Mouse (Mus musculus): ENCODE data around the gene Ccdc12. TPM values are rescaled to one million over a fixed set of nuclear protein-coding genes. Genes with fewer than 3 reads are reported as not detected.

Ccdc12 gene
- polyA plus RNA-seq, 1 experiment from 2014 or later: 122 TPM

DNA sequence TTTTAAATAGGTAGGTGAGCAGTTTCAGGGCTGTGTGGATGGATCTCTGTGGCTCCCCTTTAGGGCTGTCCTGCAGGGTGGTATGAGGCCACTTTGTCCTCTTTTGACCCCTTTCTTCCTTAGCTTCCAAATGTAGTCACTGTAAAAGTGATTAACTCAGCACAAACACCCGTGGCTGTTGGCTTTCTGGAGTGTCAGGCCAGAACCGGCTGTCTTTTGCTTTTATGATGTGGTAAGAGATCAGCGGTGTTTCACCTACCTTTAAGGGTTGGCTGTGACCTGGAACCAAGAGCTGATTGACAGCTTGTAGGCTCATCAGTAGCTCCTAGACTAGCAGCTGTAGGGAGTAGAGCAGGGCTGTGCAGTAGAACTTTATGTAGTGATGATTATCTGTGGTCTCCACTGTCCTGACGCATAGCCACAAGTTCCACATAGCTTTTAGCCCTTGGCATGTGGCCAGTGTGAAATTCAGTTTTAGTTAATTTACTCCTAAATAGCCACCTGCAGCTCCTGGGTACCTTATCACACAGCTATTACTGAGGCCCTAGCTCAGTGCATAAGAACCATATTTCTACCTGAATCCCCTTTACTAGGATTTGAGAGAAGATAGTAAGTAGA is 11.0 kb downstream of the Ccdc12 start:
- peaks cover 15% of the 10 kb centered on the region for H3K4me1 ChIP-seq (replicated peaks; ENCODE audit: control insufficient read depth, insufficient read depth, low read length)
- no peak for ATAC-seq
- H3K9me3 ChIP-seq (ENCODE audit: control insufficient read depth): no peaks in the 10 kb centered on the region
- H3K4me2 ChIP-seq (replicated peaks; ENCODE audit: low read depth): no peak overlapping the region
- no peak overlapping the region for H3K9ac ChIP-seq (ENCODE audit: low read depth, low read length)
- H3K27ac ChIP-seq (ENCODE audit: low read depth, low read length): no peak overlapping the region
- no peaks in the 10 kb centered on the region; the same call in 1 of the 2 replicates for H3K36me3 ChIP-seq (ENCODE audit: control insufficient read depth, insufficient read depth)
- no peak for TF ChIP-seq CTCF (IDR thresholded peaks at IDR 0.05; ENCODE audit: low read depth)
- 37% methylated on average over 4 of the region's 4 CpGs for WGBS
- H3K4me3 ChIP-seq (ENCODE audit: low read depth, low read length): no peak overlapping the region
- H3K27me3 ChIP-seq (replicated peaks; ENCODE audit: control insufficient read depth, insufficient read depth, low read length): no peaks in the 10 kb centered on the region

DNA sequence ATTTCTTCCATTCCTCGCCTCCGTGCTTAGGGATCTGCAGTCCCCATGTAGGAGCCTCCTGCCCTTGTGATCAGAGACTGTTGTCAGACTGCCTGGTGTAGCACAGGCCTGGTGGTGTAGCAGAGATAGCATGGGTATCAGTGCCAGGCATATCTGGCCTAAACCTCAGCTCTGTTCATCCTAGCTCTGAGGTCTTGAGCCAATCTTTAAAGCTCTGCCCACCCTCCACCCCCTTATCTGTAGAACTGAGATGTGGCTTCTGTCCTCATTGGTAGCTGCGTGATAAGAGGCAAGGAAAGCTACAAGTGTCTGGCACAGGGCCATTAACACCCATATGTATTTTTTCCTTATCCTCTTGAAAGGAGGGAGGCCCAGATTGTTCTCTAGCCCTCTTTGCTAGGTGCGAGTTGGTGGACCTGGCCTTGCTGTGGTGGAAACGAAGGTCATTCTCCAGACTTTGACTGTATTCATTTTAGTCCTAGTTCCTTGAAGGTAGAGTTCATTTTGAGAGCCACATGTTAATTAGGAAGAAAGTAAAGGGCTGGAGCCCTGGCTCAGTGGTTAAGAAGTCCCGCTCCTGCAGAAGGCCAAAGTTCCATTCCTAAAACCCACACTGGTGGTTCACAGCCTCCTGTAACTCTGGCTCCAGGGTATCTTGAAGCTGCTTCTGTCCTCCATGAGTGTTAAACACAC is 12.4 kb downstream of the Ccdc12 start:
- ATAC-seq: no peak
- peaks cover 15% of the 10 kb centered on the region for H3K4me1 ChIP-seq (replicated peaks; ENCODE audit: control insufficient read depth, insufficient read depth, low read length)

GRCm38 (mm10) chr9:110669785-110670184 is 13.5 kb downstream of the Ccdc12 start:
- H3K4me1 ChIP-seq (replicated peaks; ENCODE audit: control insufficient read depth, insufficient read depth, low read length): peaks cover 15% of the 10 kb centered on the region
- whole genome bisulfite sequencing: 80% methylated on average over 5 of the region's 5 CpGs
- no peak overlapping the region for H3K4me2 ChIP-seq (replicated peaks; ENCODE audit: low read depth)
- H3K27me3 ChIP-seq (replicated peaks; ENCODE audit: control insufficient read depth, insufficient read depth, low read length): no peaks in the 10 kb centered on the region
- 0 out of 2 replicates have a peak, but pooled peaks cover 4% of the 10 kb centered on the region for H3K36me3 ChIP-seq (ENCODE audit: control insufficient read depth, insufficient read depth)
- H3K9me3 ChIP-seq (ENCODE audit: control insufficient read depth): no peaks in the 10 kb centered on the region
- ATAC-seq: no peak
- H3K4me3 ChIP-seq (ENCODE audit: low read depth, low read length): no peak overlapping the region
- no peak overlapping the region for H3K27ac ChIP-seq (ENCODE audit: low read depth, low read length)
- TF ChIP-seq CTCF (IDR thresholded peaks at IDR 0.05; ENCODE audit: low read depth): no peak
- no peak overlapping the region for H3K9ac ChIP-seq (ENCODE audit: low read depth, low read length)

More for the DNA sequence above, 12.4 kb downstream of the Ccdc12 start:
- Histone ChIP-seq H3K9me3 (ENCODE audit: control insufficient read depth) (no peaks in the 10 kb centered on the region), H3K9ac (ENCODE audit: low read depth, low read length) (no peak overlapping the region), H3K4me3 (ENCODE audit: low read depth, low read length) (no peak overlapping the region), H3K4me2 (replicated peaks; ENCODE audit: low read depth) (no peak overlapping the region), H3K27me3 (replicated peaks; ENCODE audit: control insufficient read depth, insufficient read depth, low read length) (no peaks in the 10 kb centered on the region), H3K36me3 (ENCODE audit: control insufficient read depth, insufficient read depth) (no peaks in the 10 kb centered on the region), H3K27ac (ENCODE audit: low read depth, low read length) (no peak overlapping the region)
- no peak for TF ChIP-seq CTCF (IDR thresholded peaks at IDR 0.05; ENCODE audit: low read depth)
- 45% methylated on average over 6 of the region's 6 CpGs for WGBS

DNA sequence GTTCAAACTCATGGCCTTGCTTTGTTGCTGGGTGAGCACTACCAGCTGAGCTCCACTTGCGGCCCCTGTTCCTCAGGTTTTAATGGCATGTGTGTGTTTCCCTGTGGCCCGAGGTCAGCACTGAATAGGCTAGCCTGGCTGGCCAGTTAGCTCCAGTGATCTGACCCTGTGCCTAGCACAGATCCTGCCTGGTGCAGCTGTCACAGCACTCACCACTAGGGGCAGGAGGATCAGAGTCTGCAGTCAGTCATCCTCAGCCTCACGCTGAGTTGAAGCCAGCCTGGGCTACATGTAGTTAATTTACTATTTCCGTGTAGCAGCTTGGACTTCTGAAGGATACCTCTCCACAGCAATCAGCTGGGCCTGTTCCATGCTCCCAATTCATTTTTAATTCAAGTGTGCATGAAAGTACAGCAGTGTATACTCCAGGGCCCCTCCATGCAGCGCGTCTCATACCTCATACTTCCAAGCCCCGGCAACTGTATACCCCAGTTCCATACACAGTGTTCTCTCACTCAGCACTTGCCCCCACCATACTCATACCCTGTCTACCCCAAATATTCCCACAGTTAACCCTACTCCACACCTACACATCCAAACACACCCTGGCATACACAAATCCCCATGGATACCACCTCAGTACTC is 16.3 kb downstream of the Ccdc12 start:
- TF ChIP-seq CTCF (IDR thresholded peaks at IDR 0.05; ENCODE audit: low read depth): peak; percentile 81
- peak; percentile 44; the same call in 1 of the 2 replicates for ATAC-seq
- no peaks in the 10 kb centered on the region for H3K27me3 ChIP-seq (replicated peaks; ENCODE audit: control insufficient read depth, insufficient read depth, low read length)
- no peak overlapping the region for H3K9ac ChIP-seq (ENCODE audit: low read depth, low read length)
- H3K36me3 ChIP-seq (ENCODE audit: control insufficient read depth, insufficient read depth): peaks cover 4% of the 10 kb centered on the region; the same call in 1 of the 2 replicates
- no peak overlapping the region for H3K27ac ChIP-seq (ENCODE audit: low read depth, low read length)
- 55% methylated on average over 7 of the region's 7 CpGs for WGBS
- H3K4me1 ChIP-seq (replicated peaks; ENCODE audit: control insufficient read depth, insufficient read depth, low read length): 0 out of 2 replicates have a peak, but pooled peaks cover 5% of the 10 kb centered on the region
- no peak overlapping the region for H3K4me2 ChIP-seq (replicated peaks; ENCODE audit: low read depth)
- H3K4me3 ChIP-seq (ENCODE audit: low read depth, low read length): no peak overlapping the region
- no peaks in the 10 kb centered on the region for H3K9me3 ChIP-seq (ENCODE audit: control insufficient read depth)

DNA sequence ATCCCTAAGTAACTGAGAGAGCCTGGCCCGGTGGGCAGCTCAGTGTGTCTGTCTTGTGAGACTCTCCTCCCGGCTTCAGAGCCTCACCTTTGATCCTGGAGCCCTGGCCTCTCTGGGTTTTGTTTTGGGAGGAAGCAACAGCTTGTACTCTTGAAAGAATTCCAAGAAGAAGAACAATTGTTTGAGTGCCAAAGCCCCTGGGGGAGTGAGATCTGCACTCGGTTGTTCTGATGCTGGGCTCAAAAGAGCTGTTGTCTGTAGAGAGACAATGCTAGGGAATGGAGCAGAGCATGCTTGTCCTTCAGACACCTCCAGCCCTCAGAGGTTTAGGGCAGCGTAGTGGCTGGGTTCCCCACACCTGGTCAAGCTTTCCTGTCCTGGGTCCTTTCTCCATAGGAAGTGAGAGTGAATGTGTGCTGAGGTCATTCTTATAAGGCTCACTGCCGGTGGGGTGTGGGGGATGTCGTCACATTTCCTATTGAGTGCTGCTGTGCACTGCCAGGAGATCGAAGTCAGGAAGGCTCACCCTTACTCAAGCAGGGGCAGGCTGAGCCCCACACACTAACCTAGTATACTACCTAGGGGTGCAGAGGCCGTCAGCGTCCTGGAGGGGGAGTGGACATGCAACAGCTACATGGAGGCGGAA is 16.9 kb downstream of the Ccdc12 start:
- Histone ChIP-seq H3K4me1 (replicated peaks; ENCODE audit: control insufficient read depth, insufficient read depth, low read length) (0 out of 2 replicates have a peak, but pooled peaks cover 2% of the 10 kb centered on the region), H3K27me3 (replicated peaks; ENCODE audit: control insufficient read depth, insufficient read depth, low read length) (no peaks in the 10 kb centered on the region), H3K36me3 (ENCODE audit: control insufficient read depth, insufficient read depth) (peaks cover 4% of the 10 kb centered on the region; the same call in 1 of the 2 replicates), H3K9me3 (ENCODE audit: control insufficient read depth) (no peaks in the 10 kb centered on the region), H3K4me3 (ENCODE audit: low read depth, low read length) (no peak overlapping the region), H3K4me2 (replicated peaks; ENCODE audit: low read depth) (no peak overlapping the region), H3K9ac (ENCODE audit: low read depth, low read length) (no peak overlapping the region), H3K27ac (ENCODE audit: low read depth, low read length) (no peak overlapping the region)
- 58% methylated on average over 10 of the region's 10 CpGs for WGBS
- no peak for ATAC-seq
- no peak for TF ChIP-seq CTCF (IDR thresholded peaks at IDR 0.05; ENCODE audit: low read depth)

DNA sequence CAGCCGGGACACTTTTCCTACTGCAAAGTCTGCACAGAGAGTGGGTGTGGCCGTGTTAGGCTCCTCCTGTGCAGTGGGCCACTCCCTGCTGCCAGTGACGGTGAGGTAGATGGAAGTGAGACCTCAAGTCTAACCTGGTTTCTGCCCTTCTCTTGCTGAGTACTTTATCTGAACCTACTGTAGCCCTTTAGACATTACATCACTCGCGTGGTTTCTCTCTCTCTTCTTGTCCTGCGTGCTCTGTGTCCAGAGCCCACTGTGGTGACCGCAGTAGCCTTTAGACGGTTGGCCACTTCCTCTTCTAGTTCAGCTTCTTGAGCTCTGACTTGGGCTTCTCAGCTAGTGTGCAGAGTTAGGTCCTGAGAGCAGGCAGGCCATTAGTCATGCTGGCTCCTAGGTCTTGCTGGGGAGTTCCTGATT is 20.2 kb downstream of the Ccdc12 start:
- no peak for TF ChIP-seq CTCF (IDR thresholded peaks at IDR 0.05; ENCODE audit: low read depth)
- H3K27ac ChIP-seq (ENCODE audit: low read depth, low read length): peak overlapping the region; percentile 50; the same call in 1 of the 2 replicates
- H3K4me3 ChIP-seq (ENCODE audit: low read depth, low read length): no peak overlapping the region
- H3K4me1 ChIP-seq (replicated peaks; ENCODE audit: control insufficient read depth, insufficient read depth, low read length): 0 out of 2 replicates have a peak, but pooled peaks cover 2% of the 10 kb centered on the region
- no peaks in the 10 kb centered on the region for H3K27me3 ChIP-seq (replicated peaks; ENCODE audit: control insufficient read depth, insufficient read depth, low read length)
- peak; percentile 60 for ATAC-seq
- WGBS: 63% methylated on average over 8 of the region's 8 CpGs
- H3K36me3 ChIP-seq (ENCODE audit: control insufficient read depth, insufficient read depth): peaks cover 4% of the 10 kb centered on the region; the same call in 1 of the 2 replicates
- H3K4me2 ChIP-seq (replicated peaks; ENCODE audit: low read depth): no peak overlapping the region
- no peak overlapping the region for H3K9ac ChIP-seq (ENCODE audit: low read depth, low read length)
- no peaks in the 10 kb centered on the region for H3K9me3 ChIP-seq (ENCODE audit: control insufficient read depth)
